Mouse (Mus musculus) stomach, postnatal 0 days (tissue): Measurements from ENCODE around the gene Mettl15.

ENCODE experiments used
- CTCF ChIP-seq: IDR thresholded peaks from 2 replicates; pipeline ENCODE4 v1.5.1; 2016; ENCODE audit warnings: antibody characterized with exemption, low read depth, mild to moderate bottlenecking, moderate library complexity
- EP300 ChIP-seq: optimal IDR thresholded peaks from 2 replicates; pipeline ENCODE3; 2016; ENCODE audit warnings: antibody characterized with exemption

- TF ChIP-seq CTCF: no peak
- TF ChIP-seq EP300: no peak
Observed at GRCm38 (mm10) chr2:109156131-109156530, 124.4 kb downstream of the Mettl15 start.
